Mouse (Mus musculus) hindbrain, embryonic 10.5 days (tissue): ENCODE data around the gene Tmem211. TPM values are rescaled to one million over a fixed set of nuclear protein-coding genes. Genes with fewer than 3 reads are reported as not detected.

Experiments used
- DNase-seq: peaks from one replicate; pipeline ENCODE4 v3.0.0-alpha.2; 2017; ENCODE audit warnings: low spot score
- H3K27ac ChIP-seq: fragments of 300-500 bp; sonication (generic); 2 replicates; pipeline ENCODE4 v1.5.1; 2016; ENCODE audit warnings: mild to moderate bottlenecking, moderate library complexity
- H3K27me3 ChIP-seq: fragments of 300-500 bp; sonication (generic); 2 replicates; pipeline ENCODE4 v1.6.1; 2016; ENCODE audit warnings: mild to moderate bottlenecking; ENCODE audit not compliant: poor library complexity, insufficient read depth, severe bottlenecking
- H3K36me3 ChIP-seq: fragments of 300-500 bp; sonication (generic); 2 replicates; pipeline ENCODE4 v1.6.1; 2016; ENCODE audit warnings: mild to moderate bottlenecking, moderate library complexity
- H3K4me1 ChIP-seq: fragments of 300-500 bp; sonication (generic); replicated peaks from 2 replicates; pipeline ENCODE4 v1.6.1; 2016; ENCODE audit warnings: mild to moderate bottlenecking
- H3K4me3 ChIP-seq: fragments of 300-500 bp; sonication (generic); 2 replicates; pipeline ENCODE4 v1.5.1; 2016; ENCODE audit warnings: mild to moderate bottlenecking, moderate library complexity
- H3K9me3 ChIP-seq: fragments of 300-500 bp; sonication (generic); 2 replicates; pipeline ENCODE4 v1.6.1; 2016; ENCODE audit warnings: mild to moderate bottlenecking, moderate library complexity
- WGBS: fragments of 180-500 bp; shearing (Covaris S2); methylation state at CpG from one replicate; pipeline ENCODE4 v1.1.7; 2016; 5-methylcytosine and 5-hydroxymethylcytosine counted together
- polyA plus RNA-seq: library from polyadenylated mRNA; unstranded; fragments of >200 nt; fragmentation: Nextera tagmentation; extraction: Ambion mirVana; gene quantifications from 2 replicates; pipeline ENCODE4 v1.2.1, GENCODE M21; 2016

Tmem211 gene
- 0.11 TPM in 1 of 2 replicates, not detected in the other for polyA plus RNA-seq

GRCm38 (mm10) chr5:113226632-113227102, at the start of gene Tmem211:
Tmem211 (plus strand) TSS chr5:113226909.
- WGBS, result under 1% methylated on average over 13 of the region's 13 CpGs
- no peaks in the 10 kb centered on the region for H3K36me3 ChIP-seq
- peak within 1 kb of the TSS; percentile 39 for H3K4me3 ChIP-seq
- H3K4me1 ChIP-seq, result peaks cover 36% of the 10 kb centered on the region
- DNase-seq, result peak; percentile 90
- H3K27ac ChIP-seq, result peak within 1 kb of the TSS; percentile 80
- H3K27me3 ChIP-seq, result no peaks in the 10 kb centered on the region
- no peaks in the 10 kb centered on the region for H3K9me3 ChIP-seq

GRCm38 (mm10) chr5:113179451-113179842, 47.3 kb upstream of the Tmem211 start:
- Histone ChIP-seq H3K4me1 (peaks cover 31% of the 10 kb centered on the region), H3K27me3 (no peaks in the 10 kb centered on the region), H3K36me3 (peaks cover 34% of the 10 kb centered on the region), H3K9me3 (peaks cover 3% of the 10 kb centered on the region; the same call in 1 of the 2 replicates), H3K4me3 (peak overlapping the region; percentile 46), H3K27ac (peak overlapping the region; percentile 89)
- no peak for DNase-seq
- WGBS, result 6% methylated on average over 7 of the region's 9 CpGs

GRCm38 (mm10) chr5:113179843-113180682, 46.6 kb upstream of the Tmem211 start:
- Histone ChIP-seq H3K36me3 (peaks cover 37% of the 10 kb centered on the region), H3K27ac (peak overlapping the region; percentile 89), H3K4me1 (peaks cover 25% of the 10 kb centered on the region), H3K4me3 (peak overlapping the region; percentile 46), H3K27me3 (no peaks in the 10 kb centered on the region), H3K9me3 (peaks cover 3% of the 10 kb centered on the region; the same call in 1 of the 2 replicates)
- 2% methylated on average over 30 of the region's 30 CpGs for WGBS
- DNase-seq, result peak; percentile 91

- Histone ChIP-seq H3K36me3 (peaks cover 37% of the 10 kb centered on the region), H3K4me1 (peaks cover 22% of the 10 kb centered on the region), H3K4me3 (peak overlapping the region; percentile 46), H3K27me3 (no peaks in the 10 kb centered on the region), H3K9me3 (peaks cover 3% of the 10 kb centered on the region; the same call in 1 of the 2 replicates), H3K27ac (peak overlapping the region; percentile 89)
- WGBS, result 80% methylated on average over 15 of the region's 15 CpGs
- no peak for DNase-seq
Measured at GRCm38 (mm10) chr5:113180755-113181154, 46.0 kb upstream of the Tmem211 start.

- Histone ChIP-seq H3K4me3 (no peak overlapping the region), H3K4me1 (peaks cover 22% of the 10 kb centered on the region), H3K27me3 (no peaks in the 10 kb centered on the region), H3K9me3 (peaks cover 3% of the 10 kb centered on the region; the same call in 1 of the 2 replicates), H3K27ac (peak overlapping the region; percentile 89; the same call in 1 of the 2 replicates), H3K36me3 (peaks cover 35% of the 10 kb centered on the region)
- no peak for DNase-seq
- WGBS, result 47% methylated on average over 6 of the region's 6 CpGs
Measured at GRCm38 (mm10) chr5:113181441-113181840, 45.3 kb upstream of the Tmem211 start.

- no peak overlapping the region for H3K4me3 ChIP-seq
- 0 out of 2 replicates have a peak overlapping the region, but pooled peaks have one; percentile 3 for H3K27ac ChIP-seq
- no peak for DNase-seq
- no peaks in the 10 kb centered on the region for H3K9me3 ChIP-seq
- WGBS, result 72% methylated on average over 14 of the region's 14 CpGs
- H3K27me3 ChIP-seq, result no peaks in the 10 kb centered on the region
- H3K36me3 ChIP-seq, result peaks cover 45% of the 10 kb centered on the region
- H3K4me1 ChIP-seq, result peaks cover 11% of the 10 kb centered on the region; the same call in 1 of the 2 replicates
Measured at GRCm38 (mm10) chr5:113190558-113190957, 36.2 kb upstream of the Tmem211 start.

GRCm38 (mm10) chr5:113191901-113192300, 34.8 kb upstream of the Tmem211 start:
- no peaks in the 10 kb centered on the region for H3K27me3 ChIP-seq
- H3K27ac ChIP-seq, result no peak overlapping the region
- WGBS, result 84% methylated on average over 14 of the region's 14 CpGs
- H3K4me3 ChIP-seq, result no peak overlapping the region
- peaks cover 12% of the 10 kb centered on the region; the same call in 1 of the 2 replicates for H3K4me1 ChIP-seq
- DNase-seq, result no peak
- peaks cover 44% of the 10 kb centered on the region for H3K36me3 ChIP-seq
- no peaks in the 10 kb centered on the region for H3K9me3 ChIP-seq

- no peak for DNase-seq
- Histone ChIP-seq H3K27me3 (no peaks in the 10 kb centered on the region), H3K36me3 (peaks cover 31% of the 10 kb centered on the region), H3K4me1 (peaks cover 21% of the 10 kb centered on the region), H3K9me3 (no peaks in the 10 kb centered on the region), H3K4me3 (no peak overlapping the region), H3K27ac (no peak overlapping the region)
- 94% methylated on average over 18 of the region's 18 CpGs for WGBS
Measured at GRCm38 (mm10) chr5:113193762-113194161, 32.9 kb upstream of the Tmem211 start.

GRCm38 (mm10) chr5:113195451-113195850, 31.3 kb upstream of the Tmem211 start:
- peaks cover 33% of the 10 kb centered on the region for H3K4me1 ChIP-seq
- no peak overlapping the region for H3K4me3 ChIP-seq
- DNase-seq, result no peak
- peaks cover 14% of the 10 kb centered on the region for H3K36me3 ChIP-seq
- H3K27me3 ChIP-seq, result no peaks in the 10 kb centered on the region
- no peak overlapping the region for H3K27ac ChIP-seq
- WGBS, result 92% methylated on average over 12 of the region's 12 CpGs
- no peaks in the 10 kb centered on the region for H3K9me3 ChIP-seq

- Histone ChIP-seq H3K27me3 (no peaks in the 10 kb centered on the region), H3K4me3 (no peak overlapping the region), H3K9me3 (no peaks in the 10 kb centered on the region), H3K27ac (0 out of 2 replicates have a peak overlapping the region, but pooled peaks have one; percentile 64), H3K36me3 (peaks cover 9% of the 10 kb centered on the region), H3K4me1 (peaks cover 29% of the 10 kb centered on the region)
- WGBS, result 93% methylated on average over 6 of the region's 6 CpGs
- no peak for DNase-seq
Measured at GRCm38 (mm10) chr5:113195907-113196306, 30.8 kb upstream of the Tmem211 start.

- Histone ChIP-seq H3K36me3 (no peaks in the 10 kb centered on the region), H3K27ac (peak overlapping the region; percentile 64), H3K27me3 (no peaks in the 10 kb centered on the region), H3K4me1 (peaks cover 24% of the 10 kb centered on the region), H3K9me3 (no peaks in the 10 kb centered on the region), H3K4me3 (no peak overlapping the region)
- DNase-seq, result no peak
- WGBS, result 69% methylated on average over 9 of the region's 9 CpGs
Measured at GRCm38 (mm10) chr5:113196916-113197794, 29.6 kb upstream of the Tmem211 start.

GRCm38 (mm10) chr5:113199126-113199771, 27.5 kb upstream of the Tmem211 start:
- Histone ChIP-seq H3K9me3 (peaks cover 4% of the 10 kb centered on the region; the same call in 1 of the 2 replicates), H3K27me3 (no peaks in the 10 kb centered on the region), H3K27ac (peak overlapping the region; percentile 56), H3K36me3 (peaks cover 4% of the 10 kb centered on the region; the same call in 1 of the 2 replicates), H3K4me1 (peaks cover 22% of the 10 kb centered on the region), H3K4me3 (no peak overlapping the region)
- WGBS, result 48% methylated on average over 8 of the region's 8 CpGs
- no peak for DNase-seq
